Mouse (Mus musculus) testis, postnatal 14 days (tissue): ENCODE measurements around the gene Sft2d1.

Experiments
- DNase-seq: peaks from one replicate; pipeline ENCODE4 v3.0.0; 2021; ENCODE audit warnings: low spot score

Sft2d1 gene

GRCm38 (mm10) chr17:8361281-8362103, 50.6 kb downstream of the Sft2d1 start:
- DNase-seq, result no peak

GRCm38 (mm10) chr17:8367514-8368480, 56.9 kb downstream of the Sft2d1 start:
- DNase-seq, result no peak

GRCm38 (mm10) chr17:8368570-8368969, 57.7 kb downstream of the Sft2d1 start:
- DNase-seq, result no peak

- no peak for DNase-seq
These were observed 58.3 kb downstream of the Sft2d1 start for GRCm38 (mm10) chr17:8369171-8369570.

- DNase-seq, result no peak
These were observed 59.8 kb downstream of the Sft2d1 start for GRCm38 (mm10) chr17:8370634-8371229.

- DNase-seq, result peak; percentile 19
These were observed 60.9 kb downstream of the Sft2d1 start for GRCm38 (mm10) chr17:8371834-8372233.

GRCm38 (mm10) chr17:8372286-8373046, 61.6 kb downstream of the Sft2d1 start:
- peak; percentile 60 for DNase-seq
